Mouse (Mus musculus): Measurements from ENCODE around the gene Tecpr2. TPM values are rescaled to one million over a fixed set of nuclear protein-coding genes. Genes with fewer than 3 reads are reported as not detected.

The Tecpr2 gene
- polyA plus RNA-seq (2014; fragmentation: Illumina TruSeq; extraction: RNeasy Lipid Tissue Mini Kit (QIAGEN cat#74804); ENCODE audit: low read depth, low replicate concordance) = 2.1 TPM

GRCm38 (mm10) chr12:110889036-110890020 lies at the start of gene Tecpr2, which contains the start of gene Cinp:
TSS of gene Tecpr2 (plus strand) at chr12:110889264.
TSS of gene Cinp (minus strand) at chr12:110889145.

GRCm38 (mm10) chr12:110840348-110841198 lies 48.5 kb upstream of the Tecpr2 start, which contains the start of gene Mok:
TSS of gene Mok (minus strand) at chr12:110840939.

GRCm38 (mm10) chr12:110850010-110850928 lies 38.8 kb upstream of the Tecpr2 start, which contains the start of gene Zfp839:
TSS of gene Zfp839 (plus strand) at chr12:110850253.

GRCm38 (mm10) chr12:110978607-110979406 lies 89.7 kb downstream of the Tecpr2 start, which contains the start of gene Ankrd9:
TSS of gene Ankrd9 (minus strand) at chr12:110979040.

Other genes starting within 250 kb of the Tecpr2 start
- not detected for gene 1700001K19Rik, start 206.6 kb upstream of the Tecpr2 start, polyA plus RNA-seq (2014; fragmentation: Illumina TruSeq; extraction: RNeasy Lipid Tissue Mini Kit (QIAGEN cat#74804); ENCODE audit: low read depth, low replicate concordance)
- 345 TPM for gene Hsp90aa1, start 186.5 kb upstream of the Tecpr2 start, polyA plus RNA-seq (2014; fragmentation: Illumina TruSeq; extraction: RNeasy Lipid Tissue Mini Kit (QIAGEN cat#74804); ENCODE audit: low read depth, low replicate concordance)
- 21.1 TPM for gene Wdr20, start 151.3 kb upstream of the Tecpr2 start, polyA plus RNA-seq (2014; fragmentation: Illumina TruSeq; extraction: RNeasy Lipid Tissue Mini Kit (QIAGEN cat#74804); ENCODE audit: low read depth, low replicate concordance)
- gene Mok, start 48.3 kb upstream of the Tecpr2 start, polyA plus RNA-seq (2014; fragmentation: Illumina TruSeq; extraction: RNeasy Lipid Tissue Mini Kit (QIAGEN cat#74804); ENCODE audit: low read depth, low replicate concordance) = not detected
- gene Zfp839, start 39.0 kb upstream of the Tecpr2 start, polyA plus RNA-seq (2014; fragmentation: Illumina TruSeq; extraction: RNeasy Lipid Tissue Mini Kit (QIAGEN cat#74804); ENCODE audit: low read depth, low replicate concordance) = 4.6 TPM
- 19.4 TPM for gene Cinp, start 119 bp upstream of the Tecpr2 start, polyA plus RNA-seq (2014; fragmentation: Illumina TruSeq; extraction: RNeasy Lipid Tissue Mini Kit (QIAGEN cat#74804); ENCODE audit: low read depth, low replicate concordance)
- gene Ankrd9, start 89.8 kb downstream of the Tecpr2 start, polyA plus RNA-seq (2014; fragmentation: Illumina TruSeq; extraction: RNeasy Lipid Tissue Mini Kit (QIAGEN cat#74804); ENCODE audit: low read depth, low replicate concordance) = not detected
- gene Rcor1, start 150.1 kb downstream of the Tecpr2 start, polyA plus RNA-seq (2014; fragmentation: Illumina TruSeq; extraction: RNeasy Lipid Tissue Mini Kit (QIAGEN cat#74804); ENCODE audit: low read depth, low replicate concordance) = 9.1 TPM

Measured in liver, adult 10 weeks (tissue).